Mouse (Mus musculus): Measurements from ENCODE around the gene Atp6v0c.

DNA sequence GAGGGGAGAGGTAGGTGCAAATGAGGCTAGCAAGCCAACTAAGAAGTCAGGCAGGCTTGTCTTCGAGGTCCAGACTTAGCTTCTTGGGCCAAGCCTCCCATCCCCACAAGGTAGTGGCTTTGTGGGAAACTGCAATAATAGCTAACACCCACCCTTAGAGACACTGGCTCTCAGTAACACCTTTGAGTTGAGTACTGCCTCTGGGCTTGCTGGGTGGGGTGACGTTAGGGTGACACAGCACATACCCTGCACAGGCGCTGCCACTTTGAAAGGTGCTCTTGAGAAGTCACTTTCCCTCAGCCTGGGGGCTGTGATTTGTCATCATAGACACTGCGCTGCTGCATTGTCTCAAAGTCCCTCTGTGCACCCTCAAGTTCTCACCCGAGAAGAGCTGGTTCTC is 24.3 kb upstream of the Atp6v0c start:
- TF ChIP-seq GATA1 (IDR thresholded peaks at IDR 0.05; ENCODE audit: borderline replicate concordance, low read length), result no peak
- TF ChIP-seq FLI1 (IDR thresholded peaks at IDR 0.05; ENCODE audit: low read length), result no peak
